Mouse (Mus musculus) testis, adult 2 months (tissue): ENCODE data around the gene Pcf11.

Experiments used
- CTCF ChIP-seq: fragments of 200-500 bp; IDR thresholded peaks from 2 replicates; pipeline ENCODE4 v1.5.1; 2012; ENCODE audit warnings: low read depth, mild to moderate bottlenecking, inconsistent platforms, low read length, moderate library complexity; ENCODE audit not compliant: control insufficient read depth, insufficient read depth, insufficient replicate concordance
- POLR2A ChIP-seq: fragments of 200-500 bp; IDR thresholded peaks from 2 replicates; pipeline ENCODE4 v1.6.1; 2012; ENCODE audit warnings: low read depth, mild to moderate bottlenecking, inconsistent platforms, low read length, moderate library complexity; ENCODE audit not compliant: control insufficient read depth

DNA sequence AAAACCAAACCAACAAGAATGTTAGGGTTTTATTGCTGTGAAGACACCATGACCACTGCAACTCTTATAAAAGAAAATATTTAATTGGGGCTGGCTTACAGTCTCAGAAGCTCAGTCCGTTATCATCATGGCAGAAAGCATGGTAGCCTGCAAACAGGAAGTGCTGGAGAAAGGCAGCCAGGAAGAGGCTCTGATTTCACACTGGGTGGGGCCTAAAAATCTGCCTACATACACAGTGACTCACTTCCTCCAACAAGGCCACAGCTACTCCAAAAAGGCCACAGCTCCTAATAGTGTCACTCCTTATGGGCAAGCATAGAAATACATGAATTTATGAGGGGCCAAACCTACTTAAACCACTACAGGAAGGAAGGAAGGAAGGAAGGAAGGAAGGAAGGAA lies 45.3 kb upstream of the Pcf11 start:
- TF ChIP-seq CTCF, result no peak
- TF ChIP-seq POLR2A, result no peak
